Mouse (Mus musculus) CH12.LX (cell line): ENCODE measurements around the gene Taf11. TPM values are rescaled to one million over a fixed set of nuclear protein-coding genes. Genes with fewer than 3 reads are reported as not detected.

Source experiments
- DNase-seq: peaks from one replicate; pipeline ENCODE4 v3.0.0-alpha.2; 2013; ENCODE audit errors: extremely low read depth
- H3K27ac ChIP-seq: 2 replicates; pipeline ENCODE4 v1.5.1; 2012; ENCODE audit warnings: low read depth, mild to moderate bottlenecking, control low read depth, moderate library complexity; ENCODE audit not compliant: insufficient read depth
- H3K27me3 ChIP-seq: replicated peaks from 2 replicates; pipeline ENCODE3; 2012; ENCODE audit warnings: inconsistent platforms
- H3K36me3 ChIP-seq, 2 experiments: replicated peaks in 1 of 2; 2 replicates each; pipeline versions ENCODE3 to v1.6.1; 2012; ENCODE audit warnings: inconsistent platforms in 1 of 2, low read length in 1 of 2, mild to moderate bottlenecking in 1 of 2, mixed read lengths in 1 of 2, moderate library complexity in 1 of 2; ENCODE audit not compliant: control insufficient read depth in 1 of 2, insufficient read depth in 1 of 2
- H3K4me1 ChIP-seq, 2 experiments: 2 replicates each; pipeline ENCODE4 v1.6.1; 2012; ENCODE audit warnings: inconsistent platforms in 1 of 2, moderate library complexity in 1 of 2; ENCODE audit not compliant: insufficient read depth in 2 of 2, control insufficient read depth in 1 of 2
- H3K4me2 ChIP-seq: 2 replicates; pipeline ENCODE4 v1.6.1; 2012; ENCODE audit warnings: low read depth, mild to moderate bottlenecking, control low read depth; ENCODE audit not compliant: poor library complexity, insufficient read depth, severe bottlenecking
- H3K4me3 ChIP-seq, 3 experiments: fragments of 150-350 bp in 1 of 3; sonication (generic) in 1 of 3; replicated peaks in 1 of 3; 2 replicates each; pipeline versions ENCODE3 to v1.5.1; 2011 to 2012; ENCODE audit warnings: low read depth in 2 of 3, low read length in 2 of 3, mild to moderate bottlenecking in 2 of 3, moderate library complexity in 2 of 3, control low read depth in 1 of 3, improper control_type of control experiment in 1 of 3, inconsistent platforms in 1 of 3, mixed read lengths in 1 of 3; ENCODE audit not compliant: poor library complexity in 1 of 3
- H3K79me2 ChIP-seq: replicated peaks from 2 replicates; pipeline ENCODE4 v1.6.1; 2012; ENCODE audit warnings: mild to moderate bottlenecking, moderate library complexity; ENCODE audit not compliant: control insufficient read depth, poor library complexity, insufficient read depth, severe bottlenecking; ENCODE audit errors: extremely low read depth
- H3K9ac ChIP-seq: 2 replicates; pipeline ENCODE4 v1.6.1; 2012; ENCODE audit warnings: low read depth, mild to moderate bottlenecking, control low read depth, moderate library complexity; ENCODE audit not compliant: insufficient read depth
- H3K9me3 ChIP-seq: replicated peaks from 2 replicates; pipeline ENCODE3; 2012; ENCODE audit warnings: low read length, inconsistent platforms, mixed read lengths
- CHD1 ChIP-seq: IDR thresholded peaks from 2 replicates; pipeline ENCODE4 v1.6.1; 2012; ENCODE audit warnings: low read depth, low read length, improper control_type of control experiment, inconsistent platforms
- CHD2 ChIP-seq: IDR thresholded peaks from 2 replicates; pipeline ENCODE4 v1.6.1; 2011; ENCODE audit warnings: low read length, improper control_type of control experiment
- E2F4 ChIP-seq: IDR thresholded peaks from 2 replicates; pipeline ENCODE4 v1.6.1; 2011; ENCODE audit warnings: low read depth, low read length, improper control_type of control experiment; ENCODE audit not compliant: insufficient replicate concordance
- ELF1 ChIP-seq: IDR thresholded peaks from 2 replicates; pipeline ENCODE4 v1.6.1; 2014; ENCODE audit warnings: low read depth, mild to moderate bottlenecking, inconsistent platforms, low read length, improper control_type of control experiment
- HCFC1 ChIP-seq: IDR thresholded peaks from 2 replicates; pipeline ENCODE4 v1.6.1; 2012; ENCODE audit warnings: low read depth, mild to moderate bottlenecking, inconsistent platforms, low read length, improper control_type of control experiment
- JUN ChIP-seq: IDR thresholded peaks from 2 replicates; pipeline ENCODE4 v1.6.1; 2011; ENCODE audit warnings: low read depth, mild to moderate bottlenecking, low read length, improper control_type of control experiment, moderate library complexity; ENCODE audit not compliant: insufficient read depth
- MAFK ChIP-seq: IDR thresholded peaks from 2 replicates; pipeline ENCODE4 v1.6.1; 2011; ENCODE audit warnings: low read length, improper control_type of control experiment; ENCODE audit not compliant: insufficient replicate concordance
- MXI1 ChIP-seq: IDR thresholded peaks from 2 replicates; pipeline ENCODE4 v1.6.1; 2011; ENCODE audit warnings: mild to moderate bottlenecking, low read depth, low read length, improper control_type of control experiment
- NELFE ChIP-seq: IDR thresholded peaks from 2 replicates; pipeline ENCODE4 v1.6.1; 2011; ENCODE audit warnings: low read depth, low read length, improper control_type of control experiment
- PAX5 ChIP-seq: IDR thresholded peaks from 2 replicates; pipeline ENCODE4 v1.6.1; 2012; ENCODE audit warnings: low read length, inconsistent platforms, mixed read lengths
- POLR2AphosphoS2 ChIP-seq: IDR thresholded peaks from 2 replicates; pipeline ENCODE4 v1.6.1; 2011; ENCODE audit warnings: low read depth, low read length, improper control_type of control experiment
- RCOR1 ChIP-seq: conservative IDR thresholded peaks from 2 replicates; pipeline ENCODE4 v1.6.1; 2012; ENCODE audit warnings: low read depth, mild to moderate bottlenecking, inconsistent platforms, low read length, improper control_type of control experiment
- SIN3A ChIP-seq: IDR thresholded peaks from 2 replicates; pipeline ENCODE4 v1.6.1; 2012; ENCODE audit warnings: low read length, improper control_type of control experiment, inconsistent platforms
- SMC3 ChIP-seq: IDR thresholded peaks from 2 replicates; pipeline ENCODE4 v1.6.1; 2011; ENCODE audit warnings: low read depth, low read length, improper control_type of control experiment
- TBP ChIP-seq: conservative IDR thresholded peaks from 2 replicates; pipeline ENCODE4 v1.6.1; 2011; ENCODE audit warnings: low read depth, low read length, improper control_type of control experiment
- TCF12 ChIP-seq: IDR thresholded peaks from 2 replicates; pipeline ENCODE4 v1.6.1; 2014; ENCODE audit warnings: low read depth, mild to moderate bottlenecking, inconsistent platforms, low read length, improper control_type of control experiment
- USF2 ChIP-seq: conservative IDR thresholded peaks from 2 replicates; pipeline ENCODE4 v1.6.1; 2011; ENCODE audit warnings: low read depth, low read length, improper control_type of control experiment
- ZNF384 ChIP-seq: IDR thresholded peaks from 2 replicates; pipeline ENCODE4 v1.6.1; 2012; ENCODE audit warnings: low read depth, low read length, improper control_type of control experiment, inconsistent platforms
- dilution Hi-C: fragments of 300-500 bp; cut with MboI; formaldehyde crosslinking; loops from 2 replicates; pipeline ENCODE4 v1.14.3; 2020; ENCODE audit warnings: low sequenced_read_pairs; ENCODE audit not compliant: extremely low pct_unique_long_range_greater_than_20kb, extremely low pct_ligation_motif_present
- in situ Hi-C: fragments of 300-500 bp; cut with MboI; formaldehyde crosslinking; loops from 3 replicates; pipeline ENCODE4 v1.14.3; 2019; ENCODE audit warnings: low sequenced_read_pairs, low pct_ligation_motif_present, low pct_unique_long_range_greater_than_20kb, mixed read lengths
- polyA plus RNA-seq: library from polyadenylated mRNA; unstranded; fragments of >175 nt; gene quantifications from 2 replicates; pipeline ENCODE4 v1.2.1, GENCODE M21; 2012; ENCODE audit warnings: low read depth; ENCODE audit not compliant: insufficient read length
- total RNA-seq, 2 experiments: library from RNA; depleted of rRNA; stranded (reverse); fragments of 300-350 nt in 1 of 2; fragments of >200 nt in 1 of 2; gene quantifications; 2 replicates each; pipeline ENCODE4 v1.2.3; 2012 to 2014

Gene Taf11
- total and polyA plus RNA-seq, 3 experiments, result 36.9 to 70.9 (median 41.1) TPM

GRCm38 (mm10) chr17:27947155-27947554 is 37.5 kb upstream of the Taf11 start:
- TF ChIP-seq TCF12 (no peak), RCOR1 (no peak), NELFE (no peak), USF2 (no peak), PAX5 (no peak), TBP (no peak), HCFC1 (no peak)
- no peaks in the 10 kb centered on the region for H3K27me3 ChIP-seq
- H3K4me2 ChIP-seq, result no peak overlapping the region
- H3K79me2 ChIP-seq, result no peaks in the 10 kb centered on the region
- in situ Hi-C loops, result no loop called here
- H3K27ac ChIP-seq, result no peak overlapping the region
- DNase-seq, result no peak
- dilution Hi-C loops, result no loop called here
- peaks cover 0 to 6% of the 10 kb centered on the region in 2 experiments for H3K36me3 ChIP-seq
- no peak overlapping the region for H3K9ac ChIP-seq
- H3K9me3 ChIP-seq, result no peaks in the 10 kb centered on the region
- no peaks in the 10 kb centered on the region for H3K4me1 ChIP-seq
- H3K4me3 ChIP-seq, result no peak overlapping the region

- H3K27ac ChIP-seq, result no peak overlapping the region
- TF ChIP-seq SMC3, result no peak
- TF ChIP-seq JUN, result no peak
- TF ChIP-seq POLR2AphosphoS2, result no peak
- no peak for TF ChIP-seq CHD2
- TF ChIP-seq MXI1, result no peak
- no peak for TF ChIP-seq E2F4
- no peak for TF ChIP-seq TCF12
- no peak for TF ChIP-seq ELF1
- no peak for TF ChIP-seq RCOR1
- no peak overlapping the region for H3K4me2 ChIP-seq
- H3K79me2 ChIP-seq, result no peaks in the 10 kb centered on the region
- H3K4me3 ChIP-seq, result no peak overlapping the region
- in situ Hi-C loops (no loop called here), dilution Hi-C loops (no loop called here)
- no peak overlapping the region for H3K9ac ChIP-seq
- no peak for DNase-seq
- H3K9me3 ChIP-seq, result no peaks in the 10 kb centered on the region
- H3K36me3 ChIP-seq, result peaks cover 0 to 4% of the 10 kb centered on the region in 2 experiments
- H3K4me1 ChIP-seq, result no peaks in the 10 kb centered on the region
- no peaks in the 10 kb centered on the region for H3K27me3 ChIP-seq
Observed at GRCm38 (mm10) chr17:27946371-27946770, 36.7 kb upstream of the Taf11 start.

- in situ Hi-C loops, result no loop called here
- Histone ChIP-seq H3K9ac (no peak overlapping the region), H3K36me3 (peaks cover 0 to 2% of the 10 kb centered on the region in 2 experiments), H3K4me3 (no peak overlapping the region), H3K27ac (no peak overlapping the region), H3K79me2 (no peaks in the 10 kb centered on the region), H3K4me1 (no peaks in the 10 kb centered on the region), H3K27me3 (no peaks in the 10 kb centered on the region), H3K9me3 (no peaks in the 10 kb centered on the region), H3K4me2 (no peak overlapping the region)
- dilution Hi-C loops, result no loop called here
- no peak for TF ChIP-seq SIN3A
- TF ChIP-seq MAFK, result no peak
- no peak for TF ChIP-seq ZNF384
- TF ChIP-seq TBP, result no peak
- no peak for TF ChIP-seq SMC3
- TF ChIP-seq CHD1, result no peak
- DNase-seq, result no peak
Observed at GRCm38 (mm10) chr17:27945546-27946216, 36.0 kb upstream of the Taf11 start.
